Mouse (Mus musculus): ENCODE data around the gene Fbxw27. TPM values are rescaled to one million over a fixed set of nuclear protein-coding genes. Genes with fewer than 3 reads are reported as not detected.

Fbxw27 gene
- not detected in 2 replicates for polyA plus RNA-seq (2012; rRNA removed; ENCODE audit: low replicate concordance)

GRCm38 (mm10) chr9:109790570-109790969 is at the start of gene Fbxw27:
Fbxw27 (minus strand) TSS chr9:109790670.

GRCm38 (mm10) chr9:109832391-109833087 is 42.1 kb upstream of the Fbxw27 start, which contains the start of gene Nme6:
Nme6 (plus strand) TSS chr9:109832749.

GRCm38 (mm10) chr9:109811980-109812379 is 21.5 kb upstream of the Fbxw27 start, which contains the start of gene Spink8:
Spink8 (plus strand) TSS chr9:109812280.

GRCm38 (mm10) chr9:109745989-109746388 is 44.5 kb downstream of the Fbxw27 start, which contains the start of gene Fbxw26:
Fbxw26 (minus strand) TSS chr9:109746089.

Other genes with a start within 250 kb of the Fbxw27 start
- gene Fbxw15, start 222.4 kb downstream of the Fbxw27 start, polyA plus RNA-seq (2012; rRNA removed; ENCODE audit: low replicate concordance), result not detected in 2 replicates
- not detected in 2 replicates for gene Fbxw24, start 164.6 kb downstream of the Fbxw27 start, polyA plus RNA-seq (2012; rRNA removed; ENCODE audit: low replicate concordance)
- not detected in 2 replicates for gene Fbxw25, start 126.0 kb downstream of the Fbxw27 start, polyA plus RNA-seq (2012; rRNA removed; ENCODE audit: low replicate concordance)
- gene Fbxw18, start 88.0 kb downstream of the Fbxw27 start, polyA plus RNA-seq (2012; rRNA removed; ENCODE audit: low replicate concordance), result not detected in 2 replicates
- not detected in 2 replicates for gene Fbxw26, start 44.6 kb downstream of the Fbxw27 start, polyA plus RNA-seq (2012; rRNA removed; ENCODE audit: low replicate concordance)
- gene Spink8, start 21.6 kb upstream of the Fbxw27 start, polyA plus RNA-seq (2012; rRNA removed; ENCODE audit: low replicate concordance), result not detected in 2 replicates
- gene Nme6, start 42.1 kb upstream of the Fbxw27 start, polyA plus RNA-seq (2012; rRNA removed; ENCODE audit: low replicate concordance), result 11.0 and 22.0 TPM in 2 replicates
- gene Camp, start 58.9 kb upstream of the Fbxw27 start, polyA plus RNA-seq (2012; rRNA removed; ENCODE audit: low replicate concordance), result 3.9 and 4.8 TPM in 2 replicates
- 3.6 and 5.0 TPM in 2 replicates for gene Cdc25a, start 84.9 kb upstream of the Fbxw27 start, polyA plus RNA-seq (2012; rRNA removed; ENCODE audit: low replicate concordance)
- gene Map4, start 140.8 kb upstream of the Fbxw27 start, polyA plus RNA-seq (2012; rRNA removed; ENCODE audit: low replicate concordance), result 148 and 206 TPM in 2 replicates

Data from mammary gland, adult 2 months (tissue).